Mouse (Mus musculus): ENCODE results near the gene Rnf150.

The Rnf150 gene

GRCm38 (mm10) chr8:83028211-83028610, 165.1 kb downstream of the Rnf150 start:
- DNase-seq, result no peak

GRCm38 (mm10) chr8:83032800-83033199, 169.6 kb downstream of the Rnf150 start:
- no peak for DNase-seq

- no peak for DNase-seq
These were observed 172.0 kb downstream of the Rnf150 start for GRCm38 (mm10) chr8:83035141-83035540.

DNA sequence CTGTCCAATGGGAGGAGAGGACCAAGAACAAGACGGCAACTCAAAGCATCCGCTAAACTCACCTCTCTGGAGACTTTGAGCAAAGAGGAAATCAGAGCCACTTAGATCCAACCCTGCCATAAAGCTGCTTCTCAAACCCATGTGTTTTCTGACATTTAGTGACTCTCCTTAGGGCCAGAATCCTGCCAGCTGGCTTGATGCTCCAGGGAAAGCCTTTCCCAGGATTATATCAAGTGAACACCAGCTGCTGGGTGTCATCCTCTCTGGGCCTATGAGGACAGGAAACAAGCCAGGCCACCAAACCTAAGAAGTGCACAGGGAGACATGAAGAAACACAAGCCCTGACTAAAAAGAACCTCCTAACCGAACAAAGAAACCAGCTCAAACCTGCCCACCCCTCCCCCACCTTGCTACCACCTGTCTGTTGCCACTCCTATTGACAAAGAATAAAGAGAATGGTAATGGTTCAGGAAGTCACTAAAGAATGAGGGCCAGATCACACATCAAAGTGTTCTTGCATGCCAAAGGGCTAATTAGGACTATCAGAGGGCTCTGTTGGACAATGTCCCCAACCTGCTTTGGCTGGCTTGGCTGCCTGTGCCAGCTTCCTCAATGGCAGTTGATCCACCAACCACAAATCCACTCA, 173.5 kb downstream of the Rnf150 start:
- DNase-seq, result peak; percentile 15

- no peak for DNase-seq
These were observed 174.2 kb downstream of the Rnf150 start for GRCm38 (mm10) chr8:83037321-83037720.

DNA sequence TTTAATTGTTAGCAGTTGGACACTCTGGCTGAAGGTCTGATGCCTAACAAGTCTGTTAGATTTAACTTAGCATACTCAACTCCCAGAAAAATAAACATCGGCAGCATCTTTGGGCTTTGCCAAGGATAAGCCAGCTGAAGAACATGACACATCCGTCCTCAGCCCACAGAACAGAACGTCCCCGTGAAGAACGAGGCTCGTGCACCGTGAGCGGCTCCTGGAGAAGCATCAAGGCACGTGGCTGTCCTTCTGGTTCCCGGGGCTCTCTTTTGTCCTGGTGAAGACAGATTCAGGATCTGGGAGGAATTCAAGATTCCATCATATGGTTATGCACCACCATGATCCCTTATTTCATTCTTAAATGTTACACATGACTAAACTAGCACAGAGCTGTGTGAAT, 175.4 kb downstream of the Rnf150 start:
- DNase-seq, result no peak

DNA sequence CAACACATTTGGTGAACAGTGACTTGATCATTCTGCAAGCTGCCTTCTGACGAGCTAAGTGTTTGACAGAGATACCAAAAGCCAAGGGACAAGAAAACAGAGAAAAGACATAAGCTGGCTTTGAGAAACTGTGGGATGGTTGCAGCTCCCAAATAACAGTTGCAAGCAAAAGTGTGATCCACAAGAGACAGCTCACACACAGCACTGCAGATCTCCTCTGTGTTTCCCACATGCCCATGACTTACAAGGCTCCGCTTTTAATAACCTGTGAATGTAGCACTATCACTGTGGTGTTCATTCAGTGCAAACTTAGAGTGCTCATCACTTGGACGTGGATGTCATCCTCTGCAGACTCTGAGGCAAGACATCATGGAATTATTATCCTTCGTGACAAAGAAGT, 178.3 kb downstream of the Rnf150 start:
- DNase-seq, result no peak

GRCm38 (mm10) chr8:83046912-83047311, 183.8 kb downstream of the Rnf150 start:
- no peak for DNase-seq

- DNase-seq, result no peak
These were observed 185.4 kb downstream of the Rnf150 start for GRCm38 (mm10) chr8:83048527-83048926.

GRCm38 (mm10) chr8:83049171-83049601, 186.0 kb downstream of the Rnf150 start:
- DNase-seq, result no peak

GRCm38 (mm10) chr8:83049616-83050015, 186.5 kb downstream of the Rnf150 start:
- DNase-seq, result no peak

GRCm38 (mm10) chr8:83052896-83053295, 189.7 kb downstream of the Rnf150 start:
- DNase-seq, result no peak

GRCm38 (mm10) chr8:83054801-83055200, 191.6 kb downstream of the Rnf150 start:
- DNase-seq, result no peak

GRCm38 (mm10) chr8:83058951-83059350, 195.8 kb downstream of the Rnf150 start:
- DNase-seq, result no peak

DNA sequence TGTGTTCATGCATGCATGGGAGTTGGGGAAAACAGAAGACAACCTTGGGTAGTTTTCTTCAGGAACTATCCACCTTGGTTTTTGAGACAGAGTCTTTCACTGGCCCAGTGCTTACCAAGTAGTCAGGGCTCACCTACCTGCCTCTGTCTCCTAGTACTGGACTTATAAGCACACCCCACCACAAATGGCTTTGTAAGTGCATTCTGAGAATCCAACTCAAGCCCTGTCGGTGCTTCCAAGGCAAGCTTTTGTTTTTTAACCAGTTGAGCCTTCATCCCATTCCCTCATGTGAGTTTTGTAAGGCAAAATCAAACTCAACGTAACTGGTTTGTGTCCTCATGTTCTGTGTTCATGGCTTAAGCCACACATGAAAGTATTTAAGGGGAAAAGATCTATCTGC, 196.9 kb downstream of the Rnf150 start:
- DNase-seq, result no peak

- DNase-seq, result no peak
These were observed 198.1 kb downstream of the Rnf150 start for GRCm38 (mm10) chr8:83061257-83061656.

- no peak for DNase-seq
These were observed 198.7 kb downstream of the Rnf150 start for GRCm38 (mm10) chr8:83061873-83062272.

DNA sequence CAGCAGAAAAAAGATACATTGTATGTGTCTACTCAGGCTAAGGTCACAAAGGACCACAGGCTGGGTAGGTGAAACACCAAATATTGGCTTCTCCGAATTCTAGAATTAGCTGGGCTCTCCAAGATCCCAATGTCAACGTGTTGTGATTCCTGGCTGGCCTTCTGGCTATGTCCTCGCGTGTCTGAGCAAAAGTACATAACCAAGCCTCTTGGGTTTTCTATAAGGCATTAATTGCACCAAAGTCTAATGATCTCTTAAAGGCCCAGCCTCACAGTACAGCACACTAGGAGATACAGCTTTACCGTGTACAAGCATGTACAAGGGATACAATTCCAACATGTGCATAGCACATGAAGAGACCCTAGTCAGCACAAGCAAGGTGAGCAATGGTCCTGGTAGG, 199.1 kb downstream of the Rnf150 start:
- no peak for DNase-seq

DNA sequence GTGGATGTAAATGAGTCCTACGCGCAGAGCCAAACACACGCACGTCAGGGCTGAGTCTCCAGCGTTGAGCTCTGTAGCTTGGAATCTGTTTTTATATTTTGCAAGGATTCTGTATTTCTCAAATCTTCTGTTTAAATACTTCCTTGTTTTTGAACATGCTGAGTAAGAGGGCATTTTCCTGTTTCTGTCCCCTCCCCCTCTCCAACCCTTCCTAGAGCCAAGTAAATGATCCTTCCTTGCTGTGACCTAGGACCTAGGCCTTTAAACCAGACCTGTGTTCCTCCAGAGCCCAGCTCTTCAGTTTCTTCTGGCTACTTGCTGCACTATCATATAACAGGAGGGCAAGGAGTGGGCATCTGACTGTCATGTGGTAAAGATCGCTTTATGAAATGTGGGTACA, 200.9 kb downstream of the Rnf150 start:
- DNase-seq, result no peak

DNA sequence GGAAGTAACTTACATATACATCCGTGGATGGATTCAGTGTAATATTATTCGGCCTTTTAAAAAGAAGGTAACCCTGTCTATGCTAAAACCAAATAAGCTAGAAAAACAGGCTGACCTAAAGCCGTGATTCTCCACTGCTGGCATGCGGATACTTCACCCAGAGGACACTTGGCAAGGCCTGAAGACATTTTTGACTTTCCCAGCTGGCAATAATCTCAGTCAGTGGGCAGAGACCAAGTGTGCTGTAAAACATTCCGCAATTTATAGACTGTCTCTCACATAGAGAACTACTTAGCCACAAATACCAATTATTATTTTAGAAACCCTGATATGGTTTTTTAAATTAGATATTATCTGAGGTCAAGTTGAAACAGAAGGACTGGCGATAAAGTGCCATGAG, 202.9 kb downstream of the Rnf150 start:
- DNase-seq, result no peak

DNA sequence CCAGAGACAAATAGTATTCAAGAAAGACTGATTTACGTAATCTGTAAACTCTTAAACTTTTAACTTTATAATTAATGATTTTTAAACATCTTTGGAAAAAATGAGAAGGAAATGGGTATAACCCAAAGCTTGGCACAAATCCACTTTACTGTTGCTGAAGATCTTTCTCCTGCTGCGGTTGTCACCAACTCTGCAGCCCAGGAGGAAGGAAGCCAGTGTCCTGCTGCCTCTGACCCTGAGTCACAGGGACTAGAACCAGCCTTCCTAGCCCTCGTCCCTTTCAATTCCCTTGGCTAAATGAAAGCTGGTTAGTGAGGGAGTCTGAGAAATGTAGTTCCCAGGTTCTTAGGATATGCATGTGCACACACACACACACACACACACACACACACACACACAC, 203.7 kb downstream of the Rnf150 start:
- DNase-seq, result no peak

GRCm38 (mm10) chr8:83067906-83068305, 204.8 kb downstream of the Rnf150 start:
- no peak for DNase-seq

- DNase-seq, result no peak
These were observed 211.1 kb downstream of the Rnf150 start for GRCm38 (mm10) chr8:83074248-83074647.

- no peak for DNase-seq
These were observed 213.5 kb downstream of the Rnf150 start for GRCm38 (mm10) chr8:83076621-83077020.

- no peak for DNase-seq
These were observed 214.2 kb downstream of the Rnf150 start for GRCm38 (mm10) chr8:83077329-83077728.
